In genomic region chr4:62698521-62698920, GRCm38 (mm10) we compare ENCODE assay signal across 11 mouse cellular contexts.
DNase-seq lines count a peak whose midpoint lies in the region; ATAC-seq and TF ChIP-seq lines count a peak whose summit lies in the region.
"Had no signal": no experiment of that assay in that cellular context is flagged by ENCODE, and none has a peak within 500 bp of the region (broad histone marks: within the 10 kb centered on the region; RNA-seq: fewer than 3 reads in every experiment).

No protein-coding gene starts in this region.

- H3K4me1 ChIP-seq in kidney, embryonic 14.5 days (ENCODE audit: control insufficient read depth, insufficient read depth, low read length) = peaks cover 11% of the 10 kb centered on the region
- peaks cover 58% of the 10 kb centered on the region for H3K4me1 ChIP-seq in kidney, embryonic 16.5 days (ENCODE audit: insufficient read depth, low read length)
- peaks cover 49% of the 10 kb centered on the region for H3K4me1 ChIP-seq in embryonic facial prominence, embryonic 13.5 days
- H3K4me1 ChIP-seq in limb, embryonic 13.5 days = peaks cover 65% of the 10 kb centered on the region

- peaks cover 36% of the 10 kb centered on the region; the same call in 1 of the 2 replicates for H3K36me3 ChIP-seq in kidney, embryonic 14.5 days (ENCODE audit: control insufficient read depth, insufficient read depth, low read length)
- peaks cover 30% of the 10 kb centered on the region for H3K36me3 ChIP-seq in kidney, embryonic 16.5 days (ENCODE audit: insufficient read depth, low read length)
- H3K36me3 ChIP-seq in embryonic facial prominence, embryonic 13.5 days = peaks cover 53% of the 10 kb centered on the region
- H3K36me3 ChIP-seq in limb, embryonic 13.5 days = peaks cover 41% of the 10 kb centered on the region

- no peak overlapping the region for H3K9ac ChIP-seq in kidney, embryonic 14.5 days (ENCODE audit: low read depth, low read length)
- H3K9ac ChIP-seq in kidney, embryonic 16.5 days (replicated peaks; ENCODE audit: low read length) = no peak overlapping the region
- H3K9ac ChIP-seq in embryonic facial prominence, embryonic 13.5 days = 0 out of 2 replicates have a peak overlapping the region, but pooled peaks have one; percentile 4
- 0 out of 2 replicates have a peak overlapping the region, but pooled peaks have one; percentile 35 for H3K9ac ChIP-seq in limb, embryonic 13.5 days

- H3K9me3 ChIP-seq in kidney, embryonic 14.5 days (ENCODE audit: control insufficient read depth, low read length) = no peaks in the 10 kb centered on the region
- no peaks in the 10 kb centered on the region for H3K9me3 ChIP-seq in kidney, embryonic 16.5 days (ENCODE audit: low read length)
- H3K9me3 ChIP-seq in embryonic facial prominence, embryonic 13.5 days = no peaks in the 10 kb centered on the region
- H3K9me3 ChIP-seq in limb, embryonic 13.5 days = no peaks in the 10 kb centered on the region
- H3K9me3 ChIP-seq: megakaryocyte, embryonic 14.5 days had no signal

- no peak overlapping the region for H3K4me2 ChIP-seq in kidney, embryonic 14.5 days (replicated peaks; ENCODE audit: low read depth, low read length)
- H3K4me2 ChIP-seq in kidney, embryonic 16.5 days (replicated peaks; ENCODE audit: low read depth, low read length) = no peak overlapping the region
- H3K4me2 ChIP-seq in embryonic facial prominence, embryonic 13.5 days = no peak overlapping the region
- peak overlapping the region; percentile 80; the same call in 1 of the 2 replicates for H3K4me2 ChIP-seq in limb, embryonic 13.5 days (replicated peaks)

- TF ChIP-seq CTCF in gastrocnemius, adult 2 months (IDR thresholded peaks at IDR 0.05) = no peak

- no peak overlapping the region for H3K4me3 ChIP-seq in gastrocnemius, adult 2 months
- no peak overlapping the region for H3K4me3 ChIP-seq in kidney, embryonic 14.5 days (ENCODE audit: low read length)
- no peak overlapping the region for H3K4me3 ChIP-seq in kidney, embryonic 16.5 days (ENCODE audit: low read length)
- no peak overlapping the region for H3K4me3 ChIP-seq in embryonic facial prominence, embryonic 13.5 days
- H3K4me3 ChIP-seq in limb, embryonic 13.5 days = no peak overlapping the region

- peak overlapping the region; percentile 72 for H3K27ac ChIP-seq in gastrocnemius, adult 2 months
- H3K27ac ChIP-seq in kidney, embryonic 14.5 days (ENCODE audit: low read depth, low read length) = peak overlapping the region; percentile 51; the same call in 1 of the 2 replicates
- no peak overlapping the region; the same call in 1 of the 2 replicates for H3K27ac ChIP-seq in kidney, embryonic 16.5 days (ENCODE audit: low read length)
- H3K27ac ChIP-seq in embryonic facial prominence, embryonic 13.5 days = peak overlapping the region; percentile 77
- peak overlapping the region; percentile 70; the same call in 1 of the 2 replicates for H3K27ac ChIP-seq in limb, embryonic 13.5 days

- ATAC-seq in kidney, embryonic 14.5 days (ENCODE audit: low FRiP score, low TSS enrichment) = no peak
- no peak for ATAC-seq in kidney, embryonic 16.5 days (ENCODE audit: low FRiP score, low TSS enrichment)
- ATAC-seq in embryonic facial prominence, embryonic 13.5 days (ENCODE audit: insufficient number of reproducible peaks, insufficient read depth, low FRiP score, low TSS enrichment, low read depth) = no peak
- ATAC-seq in limb, embryonic 13.5 days (ENCODE audit: low FRiP score, low read depth) = no peak
- ATAC-seq: activated CD4-positive, CD25-positive, alpha-beta regulatory T cell, adult 4 months had no signal

- 75% methylated on average over 3 of the region's 3 CpGs for WGBS in kidney, embryonic 14.5 days
- WGBS in kidney, embryonic 16.5 days = 73% methylated on average over 3 of the region's 3 CpGs
- 54% methylated on average over 3 of the region's 3 CpGs for WGBS in embryonic facial prominence, embryonic 13.5 days
- 61% methylated on average over 3 of the region's 3 CpGs for WGBS in limb, embryonic 13.5 days

- no peaks in the 10 kb centered on the region for H3K27me3 ChIP-seq in kidney, embryonic 14.5 days (ENCODE audit: control insufficient read depth, insufficient read depth, low read length)
- no peaks in the 10 kb centered on the region for H3K27me3 ChIP-seq in kidney, embryonic 16.5 days (ENCODE audit: insufficient read depth, low read length)
- no peaks in the 10 kb centered on the region for H3K27me3 ChIP-seq in embryonic facial prominence, embryonic 13.5 days
- H3K27me3 ChIP-seq in limb, embryonic 13.5 days = no peaks in the 10 kb centered on the region

- intact Hi-C loops in gastrocnemius, adult 2 months (cut with DNase I) = loop anchor here (5.0 kb wide), 1 partner anchor 34 kb away; no protein-coding TSS in a partner anchor

- peak; percentile 29 for DNase-seq in gastrocnemius, adult 2 months
- no peak for DNase-seq in gastrocnemius, adult 8-10 months (ENCODE audit: low spot score in 2 of 2)
- DNase-seq in right cerebral cortex, postnatal 36 days (ENCODE audit: low spot score in 2 of 2) = no peak
- DNase-seq: cerebellum, postnatal 25 days; kidney, postnatal 36 days had no signal

Comparison
In these comparisons a context has a peak if more than half of its experiments do, and no peak if none do; other contexts are left out.
1. H3K9ac ChIP-seq: peak in embryonic facial prominence, embryonic 13.5 days (single experiment) and limb, embryonic 13.5 days (single experiment); none in kidney, embryonic 14.5 days (single experiment) and kidney, embryonic 16.5 days (single experiment).